Mouse (Mus musculus) small intestine, adult 2 months (tissue): ENCODE results near the gene Ccdc34.

Experiments
- CTCF ChIP-seq: fragments of 200-500 bp; IDR thresholded peaks from 2 replicates; pipeline ENCODE4 v1.5.1; 2012; ENCODE audit warnings: low read depth, mild to moderate bottlenecking, control low read depth, inconsistent platforms, low read length, moderate library complexity, mixed read lengths; ENCODE audit not compliant: insufficient replicate concordance, insufficient read length; ENCODE audit errors: extremely low read depth
- POLR2A ChIP-seq: fragments of 200-500 bp; IDR thresholded peaks from 2 replicates; pipeline ENCODE4 v1.6.1; 2012; ENCODE audit warnings: low read depth, mild to moderate bottlenecking, control low read depth, inconsistent platforms, low read length, moderate library complexity

GRCm38 (mm10) chr2:110012184-110012725, 5.4 kb upstream of the Ccdc34 start:
- TF ChIP-seq POLR2A (no peak), CTCF (no peak)
